Mouse (Mus musculus) CH12F3 (cell line): Measurements from ENCODE around the gene Ankrd33b.

Experiments
- in situ Hi-C: fragments of 300-500 bp; cut with MboI; formaldehyde crosslinking; loops from 2 replicates; pipeline ENCODE4 v1.14.3; 2020; ENCODE audit warnings: low sequenced_read_pairs

The Ankrd33b gene

GRCm38 (mm10) chr15:31273509-31273908 lies 94.0 kb downstream of the Ankrd33b start:
- in situ Hi-C loops, result no loop called here

- in situ Hi-C loops, result no loop called here
These were observed 94.8 kb downstream of the Ankrd33b start for GRCm38 (mm10) chr15:31272695-31273094.

GRCm38 (mm10) chr15:31269558-31269957 lies 98.0 kb downstream of the Ankrd33b start:
- in situ Hi-C loops, result loop anchor here (10.0 kb wide), 1 partner anchor 345 kb away; no protein-coding TSS in a partner anchor

- in situ Hi-C loops, result loop anchor here (10.0 kb wide), 1 partner anchor 343 kb away; no protein-coding TSS in a partner anchor
These were observed 99.4 kb downstream of the Ankrd33b start for GRCm38 (mm10) chr15:31268148-31268547.

- in situ Hi-C loops, result loop anchor here (10.0 kb wide), 1 partner anchor 341 kb away; no protein-coding TSS in a partner anchor
These were observed 101.7 kb downstream of the Ankrd33b start for GRCm38 (mm10) chr15:31265845-31266244.

- in situ Hi-C loops, result loop anchor here (10.0 kb wide), 1 partner anchor 341 kb away; no protein-coding TSS in a partner anchor
These were observed 102.1 kb downstream of the Ankrd33b start for GRCm38 (mm10) chr15:31265404-31265803.

- in situ Hi-C loops, result loop anchor here (10.0 kb wide), 1 partner anchor 340 kb away; no protein-coding TSS in a partner anchor
These were observed 102.7 kb downstream of the Ankrd33b start for GRCm38 (mm10) chr15:31264827-31265226.

- in situ Hi-C loops, result loop anchor here (10.0 kb wide), 1 partner anchor 338 kb away; no protein-coding TSS in a partner anchor
These were observed 105.2 kb downstream of the Ankrd33b start for GRCm38 (mm10) chr15:31262361-31262760.

- in situ Hi-C loops, result loop anchor here (10.0 kb wide), 1 partner anchor 336 kb away; no protein-coding TSS in a partner anchor
These were observed 106.4 kb downstream of the Ankrd33b start for GRCm38 (mm10) chr15:31261094-31261493.

GRCm38 (mm10) chr15:31258693-31259439 lies 108.7 kb downstream of the Ankrd33b start:
- in situ Hi-C loops, result no loop called here

GRCm38 (mm10) chr15:31258029-31258692 lies 109.4 kb downstream of the Ankrd33b start:
- in situ Hi-C loops, result no loop called here

- in situ Hi-C loops, result no loop called here
These were observed 110.2 kb downstream of the Ankrd33b start for GRCm38 (mm10) chr15:31257329-31257728.

GRCm38 (mm10) chr15:31255762-31256161 lies 111.8 kb downstream of the Ankrd33b start:
- in situ Hi-C loops, result no loop called here

GRCm38 (mm10) chr15:31254939-31255535 lies 112.5 kb downstream of the Ankrd33b start:
- in situ Hi-C loops, result no loop called here

- in situ Hi-C loops, result no loop called here
These were observed 113.6 kb downstream of the Ankrd33b start for GRCm38 (mm10) chr15:31253963-31254362.

GRCm38 (mm10) chr15:31253380-31253779 lies 114.1 kb downstream of the Ankrd33b start:
- in situ Hi-C loops, result no loop called here

- in situ Hi-C loops, result no loop called here
These were observed 114.8 kb downstream of the Ankrd33b start for GRCm38 (mm10) chr15:31252590-31253311.

- in situ Hi-C loops, result no loop called here
These were observed 116.3 kb downstream of the Ankrd33b start for GRCm38 (mm10) chr15:31251189-31251588.

- in situ Hi-C loops, result no loop called here
These were observed 116.8 kb downstream of the Ankrd33b start for GRCm38 (mm10) chr15:31250676-31251075.

GRCm38 (mm10) chr15:31250027-31250426 lies 117.5 kb downstream of the Ankrd33b start:
- in situ Hi-C loops, result no loop called here

GRCm38 (mm10) chr15:31248882-31249281 lies 118.6 kb downstream of the Ankrd33b start:
- in situ Hi-C loops, result no loop called here
